Mouse (Mus musculus): Measurements from ENCODE around the gene Slc12a8.

Gene Slc12a8

GRCm38 (mm10) chr16:33545530-33545929 is 28.4 kb downstream of the Slc12a8 start:
- no peak for DNase-seq

DNA sequence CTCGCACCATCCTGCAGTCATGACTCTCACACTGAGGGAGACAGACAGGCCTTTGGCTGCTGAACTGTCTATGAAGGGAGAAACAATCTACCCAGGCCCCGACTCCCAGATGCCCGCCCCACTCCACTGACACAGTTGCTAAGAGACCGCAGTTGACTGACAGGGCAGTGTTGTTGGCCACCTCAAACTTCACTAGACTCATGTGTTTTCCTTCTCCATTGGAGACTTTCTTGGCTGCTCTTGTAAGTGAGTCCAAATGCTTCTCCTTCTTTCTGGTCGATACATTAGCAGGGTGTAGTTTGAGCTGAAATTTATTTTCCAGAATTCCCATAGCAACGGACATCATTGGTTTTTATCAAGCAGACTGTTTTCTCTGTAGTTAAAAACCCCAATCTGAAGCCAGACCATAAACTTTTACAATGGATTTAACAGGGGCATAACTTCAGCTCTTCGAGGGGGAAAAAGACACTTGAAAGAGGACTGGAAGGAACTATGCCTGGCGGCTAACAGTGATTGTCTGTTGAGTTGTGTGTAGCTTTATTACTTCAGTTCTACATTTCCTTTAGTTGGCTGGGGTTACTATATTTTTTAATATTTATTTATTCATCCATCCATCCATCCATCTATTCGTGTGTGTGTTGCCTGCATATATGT is 36.7 kb downstream of the Slc12a8 start:
- DNase-seq: peak; percentile 28

- DNase-seq: no peak
Measured at GRCm38 (mm10) chr16:33558121-33558520, 41.0 kb downstream of the Slc12a8 start.

DNA sequence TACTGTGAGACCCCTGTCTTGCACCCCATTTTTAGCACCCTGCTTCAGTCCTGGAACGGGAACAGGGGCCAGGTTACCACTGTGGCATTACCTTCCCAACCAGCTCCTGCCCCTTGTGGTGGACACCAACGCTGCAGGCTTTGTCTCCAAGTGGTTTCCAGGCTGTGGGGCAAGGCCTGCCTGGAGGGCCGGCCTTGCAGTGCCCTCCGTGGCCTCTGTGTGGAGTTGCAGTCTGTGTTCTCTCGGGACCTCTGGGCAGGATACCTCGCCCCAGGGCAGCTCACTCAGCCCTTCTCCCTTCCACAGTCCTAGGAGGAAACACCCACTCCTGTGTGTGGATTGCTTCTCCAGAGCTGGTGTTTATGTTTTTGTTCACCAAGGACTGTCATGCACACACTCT is 43.2 kb downstream of the Slc12a8 start:
- peak; percentile 91 for DNase-seq

GRCm38 (mm10) chr16:33561308-33562009 is 44.3 kb downstream of the Slc12a8 start:
- no peak for DNase-seq

DNA sequence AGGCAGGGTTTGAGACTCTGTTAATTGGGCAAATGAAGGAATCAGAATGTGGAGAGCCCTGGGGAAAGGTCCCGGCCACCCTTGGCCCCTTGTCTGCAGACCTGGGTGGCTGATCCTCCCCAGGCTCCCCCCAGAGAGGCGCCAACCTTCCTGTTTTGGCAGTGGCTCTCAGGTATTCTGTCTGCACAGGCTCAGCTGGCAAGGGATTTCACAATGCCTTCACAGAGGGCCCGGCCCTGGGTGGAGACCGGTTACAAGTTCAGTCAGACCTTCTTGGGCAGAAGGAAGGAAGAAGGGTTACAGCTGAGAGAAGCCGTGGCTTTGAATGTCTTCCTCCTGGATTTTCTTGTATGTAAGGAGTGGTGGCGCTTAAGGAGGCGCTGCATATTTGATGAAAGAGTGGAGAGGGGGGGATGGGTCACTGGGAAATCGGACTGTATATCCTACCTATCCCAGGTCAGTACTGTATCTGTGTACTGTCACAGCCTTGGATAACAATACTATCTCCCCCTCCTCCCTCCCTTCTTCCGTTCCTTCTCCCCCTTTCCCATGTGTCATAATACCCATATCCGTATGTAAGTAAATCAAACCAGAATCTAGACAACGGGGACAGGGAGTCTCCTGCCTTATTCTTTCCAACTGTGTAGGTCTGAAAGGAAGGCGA is 45.9 kb downstream of the Slc12a8 start:
- DNase-seq: peak; percentile 63

- peak; percentile 38 for DNase-seq
Measured at GRCm38 (mm10) chr16:33563538-33564013, 46.4 kb downstream of the Slc12a8 start.

DNA sequence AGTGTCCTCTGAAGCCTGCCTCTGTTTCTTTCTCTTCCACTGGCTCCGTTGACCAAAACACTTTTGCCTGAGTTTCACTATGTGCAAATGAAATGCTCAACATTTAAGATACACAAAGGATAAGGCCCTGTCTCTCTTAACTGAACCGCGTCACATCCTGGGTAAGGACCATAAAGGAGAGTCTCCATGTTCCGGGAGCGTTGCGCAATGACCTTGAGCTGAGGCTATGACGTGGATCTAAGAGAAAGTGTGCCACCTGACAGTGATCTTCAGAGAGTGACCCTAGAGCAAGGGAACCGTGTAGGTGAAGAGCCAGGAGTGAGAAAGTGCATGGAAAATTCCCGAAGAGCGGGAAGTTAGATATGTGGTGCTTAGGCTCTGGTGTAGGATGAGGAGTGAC is 49.3 kb downstream of the Slc12a8 start:
- no peak for DNase-seq

DNA sequence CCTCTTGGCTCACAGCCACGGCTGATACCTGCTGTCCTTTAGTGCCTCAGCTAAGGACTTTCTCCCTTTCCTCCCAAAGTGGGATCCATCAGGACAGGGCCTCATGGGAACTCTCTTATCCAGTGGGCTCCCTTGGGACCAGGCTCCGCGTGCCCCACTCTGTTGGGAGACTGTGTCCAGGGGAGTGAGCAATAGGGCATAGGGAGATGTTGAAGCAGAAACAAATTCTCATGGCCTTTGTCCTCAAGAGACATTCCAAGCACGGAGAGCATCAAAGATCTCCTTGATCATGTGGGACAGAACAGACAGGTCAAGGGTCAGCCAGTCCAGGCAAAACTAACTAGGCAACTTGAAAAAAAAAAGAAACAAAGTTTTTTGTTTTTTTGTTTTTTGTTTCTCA is 50.6 kb downstream of the Slc12a8 start:
- DNase-seq: peak; percentile 18

DNA sequence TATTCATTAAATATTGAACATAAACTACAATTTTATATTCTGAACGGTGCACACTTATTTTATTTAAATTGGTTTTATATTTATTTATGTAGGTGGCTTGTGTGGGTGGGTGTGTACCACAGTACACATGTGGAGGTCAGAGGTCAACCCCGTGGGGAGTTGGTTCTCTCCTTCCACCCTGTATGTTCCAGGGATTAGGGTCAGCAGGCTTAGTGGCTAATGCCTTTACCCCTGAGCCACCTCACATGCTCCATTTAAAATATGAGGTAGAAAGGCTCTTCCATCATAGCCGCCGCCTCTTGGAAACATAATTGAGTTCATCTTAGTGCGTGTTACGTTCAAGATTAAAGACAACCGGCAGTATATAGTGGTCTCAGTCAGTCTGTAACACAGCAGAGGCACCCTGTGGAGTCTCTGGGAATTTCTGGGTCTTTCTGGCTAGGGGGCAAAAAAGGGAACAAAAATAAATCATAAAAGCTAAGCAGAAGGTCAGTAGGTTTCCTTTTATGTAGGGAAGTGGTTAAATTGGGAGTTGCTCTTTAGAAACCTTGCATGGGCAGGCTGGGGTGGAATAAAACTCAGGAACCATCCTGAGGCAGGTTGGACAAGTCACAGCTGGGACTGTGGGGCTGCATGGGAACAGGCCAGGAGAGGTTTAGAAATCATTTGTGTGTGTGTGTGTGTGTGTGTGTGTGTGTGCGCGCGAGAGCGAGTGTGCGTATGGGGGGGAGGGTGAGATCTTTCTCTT is 51.3 kb downstream of the Slc12a8 start:
- DNase-seq: no peak

DNA sequence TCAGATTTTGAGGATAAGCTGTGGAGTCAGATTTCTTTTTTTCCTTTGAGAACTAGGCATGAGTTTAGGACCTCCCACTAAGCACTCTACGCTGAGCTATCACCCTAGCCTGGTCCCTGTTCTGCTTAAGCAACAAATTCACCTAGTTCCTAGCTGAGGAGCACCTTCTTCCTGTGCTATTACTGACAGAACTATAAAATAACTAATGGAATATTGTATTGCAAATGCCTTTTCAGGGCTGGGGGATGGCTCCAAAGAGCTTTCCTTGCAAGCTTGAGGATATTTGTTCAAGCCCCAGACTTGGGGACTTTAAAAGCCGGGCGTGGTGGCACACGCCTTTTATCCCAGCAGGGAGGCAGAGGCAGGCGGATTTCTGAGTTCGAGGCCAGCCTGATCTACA is 55.5 kb downstream of the Slc12a8 start:
- no peak for DNase-seq

DNA sequence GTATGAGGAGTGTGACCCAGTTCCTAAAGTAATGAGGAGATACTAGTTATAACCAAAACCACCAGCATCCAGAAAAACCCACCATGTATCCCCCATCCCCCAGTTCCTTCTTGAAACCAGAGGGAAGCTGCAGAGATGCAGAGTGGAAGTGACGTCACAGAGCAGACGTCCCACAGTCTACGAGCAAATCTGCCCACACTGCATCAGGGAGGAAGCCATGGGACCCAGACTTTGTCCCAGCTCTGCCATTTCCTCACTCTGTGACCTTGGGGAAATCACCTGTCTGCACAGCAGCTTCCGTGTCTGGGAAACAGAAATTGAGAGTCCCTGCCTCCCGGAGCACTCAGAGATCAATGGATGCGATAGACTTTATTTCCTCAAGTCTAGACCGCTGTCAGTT is 56.6 kb downstream of the Slc12a8 start:
- no peak for DNase-seq

- no peak for DNase-seq
Measured at GRCm38 (mm10) chr16:33575728-33576127, 58.6 kb downstream of the Slc12a8 start.

GRCm38 (mm10) chr16:33576271-33577189 is 59.4 kb downstream of the Slc12a8 start:
- peak; percentile 38 for DNase-seq

GRCm38 (mm10) chr16:33578462-33578861 is 61.3 kb downstream of the Slc12a8 start:
- no peak for DNase-seq

GRCm38 (mm10) chr16:33580331-33580730 is 63.2 kb downstream of the Slc12a8 start:
- DNase-seq: no peak

GRCm38 (mm10) chr16:33580736-33581241 is 63.7 kb downstream of the Slc12a8 start:
- DNase-seq: peak; percentile 74

DNA sequence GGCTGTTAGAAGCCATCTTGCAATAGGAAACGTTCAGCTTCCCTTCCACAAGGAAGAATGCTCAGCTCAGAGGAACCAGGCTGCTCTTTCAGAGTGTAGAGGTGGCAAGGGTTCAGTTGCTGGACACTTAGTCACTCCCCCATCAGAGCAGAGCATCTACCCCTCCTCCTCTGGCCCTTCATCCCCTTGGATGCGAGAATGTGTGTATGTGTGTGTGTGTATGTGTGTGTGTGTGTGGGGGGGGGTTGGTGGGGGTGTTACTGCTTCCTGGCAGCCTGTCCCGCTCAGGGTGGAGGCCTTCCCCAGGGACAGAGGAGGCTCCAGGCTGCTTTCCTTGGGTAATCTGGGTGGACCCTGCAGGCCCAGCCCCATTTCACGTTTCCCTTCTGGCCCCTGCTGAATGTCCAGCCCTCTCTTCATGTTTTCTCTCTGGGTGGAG is 64.6 kb downstream of the Slc12a8 start:
- peak; percentile 64 for DNase-seq

DNA sequence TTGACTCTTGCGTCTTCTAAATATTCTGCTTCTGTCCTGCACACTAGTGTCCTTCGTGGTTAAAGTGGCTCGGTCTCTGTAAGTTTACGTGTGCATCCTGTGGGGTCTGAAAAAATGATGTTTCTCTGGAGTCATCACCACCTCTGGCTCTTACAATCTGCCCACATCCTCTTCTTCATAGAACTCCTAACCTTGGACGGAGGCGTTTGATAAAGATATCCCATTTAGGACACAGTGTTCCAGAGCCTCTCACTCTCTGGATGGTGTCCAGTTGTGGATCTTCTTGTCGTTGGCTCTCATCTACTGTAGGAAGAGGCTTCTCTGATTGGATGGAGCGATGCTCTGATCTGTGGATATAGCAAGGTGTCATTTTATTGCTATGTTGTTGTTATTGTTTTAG is 65.4 kb downstream of the Slc12a8 start:
- no peak for DNase-seq

DNA sequence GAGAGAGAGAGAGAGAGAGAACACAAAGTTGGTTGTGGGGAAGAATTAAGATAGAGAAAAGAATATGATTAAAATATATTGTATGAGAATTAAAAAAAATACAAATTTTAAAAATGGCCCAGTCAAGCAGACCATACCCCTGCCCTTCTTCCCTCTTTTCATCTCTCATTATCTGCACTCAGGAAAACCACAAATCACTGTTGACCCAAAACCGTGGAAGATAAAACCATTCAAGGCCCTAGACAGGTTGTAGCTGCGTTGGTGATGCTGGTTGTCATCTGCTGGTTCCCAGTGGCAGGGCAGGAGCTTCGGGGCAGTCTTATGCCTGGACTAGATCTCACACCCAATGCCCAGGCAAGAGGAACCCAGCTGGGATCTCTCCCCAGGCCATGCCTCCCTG is 66.2 kb downstream of the Slc12a8 start:
- DNase-seq: no peak

GRCm38 (mm10) chr16:33583881-33584454 is 66.8 kb downstream of the Slc12a8 start:
- DNase-seq: peak; percentile 82
